Mouse (Mus musculus) embryonic facial prominence, embryonic 14.5 days (tissue): ENCODE data around the gene Ip6k1. TPM values are rescaled to one million over a fixed set of nuclear protein-coding genes. Genes with fewer than 3 reads are reported as not detected.

ENCODE experiments used
- ATAC-seq: fragments of 200-750 bp; cut with Nextera tagmentation; 2 replicates; pipeline ENCODE4 v1.8.0; 2017; ENCODE audit warnings: low read depth, moderate number of reproducible peaks, moderate TSS enrichment
- DNase-seq: peaks from one replicate; pipeline ENCODE4 v3.0.0-alpha.2; 2015; ENCODE audit warnings: low spot score
- H3K27ac ChIP-seq: fragments of 300-500 bp; sonication (generic); replicated peaks from 2 replicates; pipeline ENCODE4 v1.5.1; 2014; ENCODE audit warnings: low read depth, mild to moderate bottlenecking, low read length, moderate library complexity
- H3K27me3 ChIP-seq: fragments of 300-500 bp; sonication (generic); replicated peaks from 2 replicates; pipeline ENCODE4 v1.6.1; 2014; ENCODE audit warnings: low read length; ENCODE audit not compliant: control insufficient read depth, insufficient read depth
- H3K36me3 ChIP-seq: fragments of 300-500 bp; sonication (generic); 2 replicates; pipeline ENCODE4 v1.6.1; 2014; ENCODE audit warnings: low read length, mixed read lengths; ENCODE audit not compliant: control insufficient read depth, insufficient read depth
- H3K4me1 ChIP-seq: fragments of 300-500 bp; sonication (generic); 2 replicates; pipeline ENCODE4 v1.6.1; 2014; ENCODE audit warnings: antibody characterized with exemption, low read length; ENCODE audit not compliant: control insufficient read depth, insufficient read depth
- H3K4me2 ChIP-seq: fragments of 300-500 bp; sonication (generic); 2 replicates; pipeline ENCODE4 v1.6.1; 2014; ENCODE audit warnings: low read depth, mild to moderate bottlenecking, low read length, moderate library complexity, mixed read lengths
- H3K4me3 ChIP-seq: fragments of 300-500 bp; sonication (generic); 2 replicates; pipeline ENCODE4 v1.5.1; 2014; ENCODE audit warnings: low read depth, mild to moderate bottlenecking, low read length
- H3K9ac ChIP-seq: fragments of 300-500 bp; sonication (generic); 2 replicates; pipeline ENCODE4 v1.6.1; 2014; ENCODE audit warnings: low read depth, mild to moderate bottlenecking, low read length, moderate library complexity, mixed read lengths
- H3K9me3 ChIP-seq: fragments of 300-500 bp; sonication (generic); 2 replicates; pipeline ENCODE4 v1.6.1; 2016; ENCODE audit warnings: low read length; ENCODE audit not compliant: control insufficient read depth
- WGBS: fragments of 180-500 bp; shearing (Covaris S2); extraction: QIAGEN DNeasy Blood & Tissue Kit; methylation state at CpG from one replicate; pipeline ENCODE4 v1.1.7; 2014; 5-methylcytosine and 5-hydroxymethylcytosine counted together
- polyA plus RNA-seq: library from polyadenylated mRNA; unstranded; fragments of >200 nt; fragmentation: Nextera tagmentation; extraction: Ambion mirVana; gene quantifications from 2 replicates; pipeline ENCODE4 v1.2.1, GENCODE M21; 2014

Gene Ip6k1
- polyA plus RNA-seq, 1 experiment from 2014 or later = 29.0 TPM

- ATAC-seq = peak; percentile 67
- Histone ChIP-seq H3K9me3 (no peaks in the 10 kb centered on the region), H3K36me3 (peaks cover 9% of the 10 kb centered on the region; the same call in 1 of the 2 replicates), H3K4me1 (peaks cover 35% of the 10 kb centered on the region), H3K9ac (peak within 1 kb of the TSS; percentile 83), H3K27me3 (no peaks in the 10 kb centered on the region), H3K4me3 (peak within 1 kb of the TSS; percentile 77), H3K4me2 (peak within 1 kb of the TSS; percentile 74), H3K27ac (peak within 1 kb of the TSS; percentile 98)
- WGBS = under 1% methylated on average over 43 of the region's 58 CpGs
- peak; percentile 95 for DNase-seq
Measured at GRCm38 (mm10) chr9:107985131-107986119, 16.9 kb upstream of the Ip6k1 start, which contains the start of gene Inka1. TSS of gene Inka1 (minus strand) at chr9:107985879.

- peaks cover 9% of the 10 kb centered on the region; the same call in 1 of the 2 replicates for H3K36me3 ChIP-seq
- peaks cover 25% of the 10 kb centered on the region for H3K4me1 ChIP-seq
- peak overlapping the region; percentile 83 for H3K9ac ChIP-seq
- H3K9me3 ChIP-seq = no peaks in the 10 kb centered on the region
- peak overlapping the region; percentile 74 for H3K4me2 ChIP-seq
- ATAC-seq (peak; percentile 39; the same call in 1 of the 2 replicates), DNase-seq (peak; percentile 91)
- peak overlapping the region; percentile 98 for H3K27ac ChIP-seq
- 6% methylated on average over 18 of the region's 18 CpGs for WGBS
- peak overlapping the region; percentile 77 for H3K4me3 ChIP-seq
- no peaks in the 10 kb centered on the region for H3K27me3 ChIP-seq
Measured at GRCm38 (mm10) chr9:107986376-107986775, 15.9 kb upstream of the Ip6k1 start.

- WGBS = 34% methylated on average over 3 of the region's 3 CpGs
- Histone ChIP-seq H3K9me3 (no peaks in the 10 kb centered on the region), H3K27me3 (no peaks in the 10 kb centered on the region), H3K36me3 (peaks cover 9% of the 10 kb centered on the region; the same call in 1 of the 2 replicates), H3K4me1 (peaks cover 16% of the 10 kb centered on the region), H3K27ac (peak overlapping the region; percentile 58), H3K4me2 (no peak overlapping the region), H3K4me3 (no peak overlapping the region), H3K9ac (no peak overlapping the region)
- DNase-seq (peak; percentile 55), ATAC-seq (no peak)
Measured at GRCm38 (mm10) chr9:107987950-107988349, 14.4 kb upstream of the Ip6k1 start.

- Histone ChIP-seq H3K9me3 (no peaks in the 10 kb centered on the region), H3K36me3 (no peaks in the 10 kb centered on the region), H3K4me3 (no peak within 1 kb of the TSS), H3K4me2 (no peak within 1 kb of the TSS), H3K4me1 (no peaks in the 10 kb centered on the region), H3K27ac (no peak within 1 kb of the TSS), H3K27me3 (no peaks in the 10 kb centered on the region), H3K9ac (no peak within 1 kb of the TSS)
- DNase-seq (peak; percentile 30), ATAC-seq (no peak)
- WGBS = 33% methylated on average over 2 of the region's 2 CpGs
Measured at GRCm38 (mm10) chr9:107992197-107992596, 10.1 kb upstream of the Ip6k1 start, which contains the start of gene Cdhr4. TSS of gene Cdhr4 (plus strand) at chr9:107992497.

GRCm38 (mm10) chr9:107993013-107993412 is 9.3 kb upstream of the Ip6k1 start:
- Histone ChIP-seq H3K9ac (no peak overlapping the region), H3K9me3 (no peaks in the 10 kb centered on the region), H3K27me3 (no peaks in the 10 kb centered on the region), H3K36me3 (no peaks in the 10 kb centered on the region), H3K4me3 (no peak overlapping the region), H3K4me1 (no peaks in the 10 kb centered on the region), H3K4me2 (no peak overlapping the region), H3K27ac (no peak overlapping the region)
- ATAC-seq (no peak), DNase-seq (no peak)
- WGBS = 64% methylated on average over 11 of the region's 11 CpGs

- no peaks in the 10 kb centered on the region for H3K36me3 ChIP-seq
- H3K27ac ChIP-seq = no peak overlapping the region
- no peaks in the 10 kb centered on the region for H3K4me1 ChIP-seq
- WGBS = 59% methylated on average over 2 of the region's 2 CpGs
- H3K9me3 ChIP-seq = no peaks in the 10 kb centered on the region
- H3K9ac ChIP-seq = no peak overlapping the region
- no peak for ATAC-seq
- H3K27me3 ChIP-seq = no peaks in the 10 kb centered on the region
- no peak overlapping the region for H3K4me3 ChIP-seq
- DNase-seq = no peak
- no peak overlapping the region for H3K4me2 ChIP-seq
Measured at GRCm38 (mm10) chr9:107994464-107994863, 7.8 kb upstream of the Ip6k1 start.

GRCm38 (mm10) chr9:107995513-107995912 is 6.8 kb upstream of the Ip6k1 start:
- Histone ChIP-seq H3K4me2 (no peak overlapping the region), H3K27me3 (no peaks in the 10 kb centered on the region), H3K9me3 (no peaks in the 10 kb centered on the region), H3K9ac (no peak overlapping the region), H3K4me1 (no peaks in the 10 kb centered on the region), H3K36me3 (no peaks in the 10 kb centered on the region), H3K4me3 (no peak overlapping the region), H3K27ac (no peak overlapping the region)
- DNase-seq (no peak), ATAC-seq (no peak)
- WGBS = 94% methylated on average over 21 of the region's 21 CpGs

GRCm38 (mm10) chr9:107996049-107996448 is 6.3 kb upstream of the Ip6k1 start, which contains the start of gene Gm20662:
TSS of gene Gm20662 (plus strand) at chr9:107996349.
- ATAC-seq = no peak
- no peak within 1 kb of the TSS for H3K9ac ChIP-seq
- no peaks in the 10 kb centered on the region for H3K9me3 ChIP-seq
- no peak for DNase-seq
- 95% methylated on average over 5 of the region's 5 CpGs for WGBS
- H3K4me1 ChIP-seq = no peaks in the 10 kb centered on the region
- H3K36me3 ChIP-seq = no peaks in the 10 kb centered on the region
- H3K27ac ChIP-seq = no peak within 1 kb of the TSS
- no peaks in the 10 kb centered on the region for H3K27me3 ChIP-seq
- no peak within 1 kb of the TSS for H3K4me3 ChIP-seq
- no peak within 1 kb of the TSS for H3K4me2 ChIP-seq
